Mouse (Mus musculus): Measurements from ENCODE around the gene Fkbp11. TPM values are rescaled to one million over a fixed set of nuclear protein-coding genes. Genes with fewer than 3 reads are reported as not detected.
A peak's percentile ranks its signal among the peaks of the same experiment; 100 is the strongest.

Fkbp11 gene
- total RNA-seq, 2 experiments from 2014 or later: 1.0 to 1.3 TPM

- TF ChIP-seq CTCF (IDR thresholded peaks at IDR 0.05): no peak
- Histone ChIP-seq H3K27ac (peak within 1 kb of the TSS; percentile 84), H3K4me3 (peak within 1 kb of the TSS; percentile 84)
- intact Hi-C loops (cut with DNase I): no loop called here
- DNase-seq: peak; percentile 89
These were observed 50.9 kb downstream of the Fkbp11 start, which contains the start of gene Rnd1 for GRCm38 (mm10) chr15:98676940-98677728. TSS of gene Rnd1 (minus strand) at chr15:98677461.

GRCm38 (mm10) chr15:98676471-98676870 lies 51.5 kb downstream of the Fkbp11 start:
- no peak for TF ChIP-seq CTCF (IDR thresholded peaks at IDR 0.05)
- Histone ChIP-seq H3K27ac (peak overlapping the region; percentile 84), H3K4me3 (peak overlapping the region; percentile 84)
- peak; percentile 31 for DNase-seq
- intact Hi-C loops (cut with DNase I): no loop called here

GRCm38 (mm10) chr15:98675634-98676250 lies 52.3 kb downstream of the Fkbp11 start:
- no peak for TF ChIP-seq CTCF (IDR thresholded peaks at IDR 0.05)
- DNase-seq: peak; percentile 15
- intact Hi-C loops (cut with DNase I): no loop called here
- Histone ChIP-seq H3K27ac (no peak overlapping the region), H3K4me3 (peak overlapping the region; percentile 84)

- intact Hi-C loops (cut with DNase I): no loop called here
- H3K27ac ChIP-seq: no peak overlapping the region
- TF ChIP-seq CTCF (IDR thresholded peaks at IDR 0.05): no peak
- H3K4me3 ChIP-seq: peak overlapping the region; percentile 84
- DNase-seq: no peak
These were observed 52.9 kb downstream of the Fkbp11 start for GRCm38 (mm10) chr15:98674994-98675545.

Other genes with a start within 250 kb of the Fkbp11 start
- gene Lalba, start 245.5 kb downstream of the Fkbp11 start, total RNA-seq (2021): not detected
- gene Olfr279, start 235.8 kb downstream of the Fkbp11 start, total RNA-seq (2021): not detected
- 10 to 100 TPM; 64.7 to 66.3 TPM for gene Kansl2, start 193.9 kb downstream of the Fkbp11 start, total RNA-seq (2021)
- gene Ccnt1, start 157.3 kb downstream of the Fkbp11 start, total RNA-seq (2021): 10 to 100 TPM; 20.4 to 20.5 TPM
- 1 to 10 TPM in 1 of 2 experiments, not detected in 1; 1.2 TPM for gene 4930415O20Rik, start 157.2 kb downstream of the Fkbp11 start, total RNA-seq (2021)
- 10 to 100 TPM; 22.8 to 23.1 TPM for gene Adcy6, start 118.1 kb downstream of the Fkbp11 start, total RNA-seq (2021)
- gene Cacnb3, start 97.4 kb downstream of the Fkbp11 start, total RNA-seq (2021): 1 to 10 TPM; 1.8 to 2.2 TPM
- gene Ddx23, start 65.3 kb downstream of the Fkbp11 start, total RNA-seq (2021): 10 to 100 TPM; 66.3 to 67.4 TPM
- 1 to 10 TPM; 1.2 to 1.5 TPM for gene Rnd1, start 50.7 kb downstream of the Fkbp11 start, total RNA-seq (2021)
- gene Ccdc65, start 20.0 kb downstream of the Fkbp11 start, total RNA-seq (2021): not detected
- 1 to 10 TPM; 8.1 to 9.4 TPM for gene Arf3, start 35.0 kb upstream of the Fkbp11 start, total RNA-seq (2021)
- gene Wnt10b, start 50.0 kb upstream of the Fkbp11 start, total RNA-seq (2021): 1 to 10 TPM in 1 of 2 experiments, under 1 TPM in 1; 0.97 to 1.4 TPM
- under 1 TPM in 1 of 2 experiments, not detected in 1; 0.08 TPM for gene Wnt1, start 61.7 kb upstream of the Fkbp11 start, total RNA-seq (2021)
- under 1 TPM; 0.33 to 0.78 TPM for gene Ddn, start 81.3 kb upstream of the Fkbp11 start, total RNA-seq (2021)
- gene Prkag1, start 103.3 kb upstream of the Fkbp11 start, total RNA-seq (2021): 10 to 100 TPM; 49.0 to 59.5 TPM
- 10 to 100 TPM; 53.6 to 56.3 TPM for gene Kmt2d, start 143.0 kb upstream of the Fkbp11 start, total RNA-seq (2021)
- 1 to 10 TPM in 1 of 2 experiments, under 1 TPM in 1; 0.92 to 2.2 TPM for gene Rhebl1, start 166.3 kb upstream of the Fkbp11 start, total RNA-seq (2021)
- gene Dhh, start 170.3 kb upstream of the Fkbp11 start, total RNA-seq (2021): under 1 TPM; 0.81 to 0.82 TPM
- 1 to 10 TPM; 5.2 to 6.9 TPM for gene Lmbr1l, start 190.0 kb upstream of the Fkbp11 start, total RNA-seq (2021)
- gene Tuba1b, start 206.4 kb upstream of the Fkbp11 start, total RNA-seq (2021): 10 to 100 TPM; 15.8 to 33.9 TPM
- not detected for gene Gm49450, start 225.4 kb upstream of the Fkbp11 start, total RNA-seq (2021)
- gene Tuba1a, start 225.5 kb upstream of the Fkbp11 start, total RNA-seq (2021): 10 to 100 TPM; 17.1 to 43.2 TPM

Data from gastrocnemius, adult 2 months (tissue).